Mouse (Mus musculus) bone marrow, adult 2 months (tissue): ENCODE data around the gene Gpr83.

Experiments
- CTCF ChIP-seq: fragments of 200-500 bp; IDR thresholded peaks from 2 replicates; pipeline ENCODE4 v1.5.1; 2011; ENCODE audit warnings: low read length, control low read depth; ENCODE audit not compliant: control insufficient read depth, insufficient read depth
- POLR2A ChIP-seq: fragments of 200-500 bp; IDR thresholded peaks from 2 replicates; pipeline ENCODE4 v1.6.1; 2011; ENCODE audit warnings: low read depth, mild to moderate bottlenecking, control low read depth, low read length, borderline replicate concordance; ENCODE audit not compliant: control insufficient read depth

GRCm38 (mm10) chr9:14893388-14893787, 33.4 kb downstream of the Gpr83 start:
- TF ChIP-seq CTCF (no peak), POLR2A (no peak)
